Mouse (Mus musculus): ENCODE measurements around the gene Cry2. TPM values are rescaled to one million over a fixed set of nuclear protein-coding genes. Genes with fewer than 3 reads are reported as not detected.

Gene Cry2
- total and polyA plus RNA-seq, 3 experiments, result 12.7 to 29.3 (median 19.1) TPM

DNA sequence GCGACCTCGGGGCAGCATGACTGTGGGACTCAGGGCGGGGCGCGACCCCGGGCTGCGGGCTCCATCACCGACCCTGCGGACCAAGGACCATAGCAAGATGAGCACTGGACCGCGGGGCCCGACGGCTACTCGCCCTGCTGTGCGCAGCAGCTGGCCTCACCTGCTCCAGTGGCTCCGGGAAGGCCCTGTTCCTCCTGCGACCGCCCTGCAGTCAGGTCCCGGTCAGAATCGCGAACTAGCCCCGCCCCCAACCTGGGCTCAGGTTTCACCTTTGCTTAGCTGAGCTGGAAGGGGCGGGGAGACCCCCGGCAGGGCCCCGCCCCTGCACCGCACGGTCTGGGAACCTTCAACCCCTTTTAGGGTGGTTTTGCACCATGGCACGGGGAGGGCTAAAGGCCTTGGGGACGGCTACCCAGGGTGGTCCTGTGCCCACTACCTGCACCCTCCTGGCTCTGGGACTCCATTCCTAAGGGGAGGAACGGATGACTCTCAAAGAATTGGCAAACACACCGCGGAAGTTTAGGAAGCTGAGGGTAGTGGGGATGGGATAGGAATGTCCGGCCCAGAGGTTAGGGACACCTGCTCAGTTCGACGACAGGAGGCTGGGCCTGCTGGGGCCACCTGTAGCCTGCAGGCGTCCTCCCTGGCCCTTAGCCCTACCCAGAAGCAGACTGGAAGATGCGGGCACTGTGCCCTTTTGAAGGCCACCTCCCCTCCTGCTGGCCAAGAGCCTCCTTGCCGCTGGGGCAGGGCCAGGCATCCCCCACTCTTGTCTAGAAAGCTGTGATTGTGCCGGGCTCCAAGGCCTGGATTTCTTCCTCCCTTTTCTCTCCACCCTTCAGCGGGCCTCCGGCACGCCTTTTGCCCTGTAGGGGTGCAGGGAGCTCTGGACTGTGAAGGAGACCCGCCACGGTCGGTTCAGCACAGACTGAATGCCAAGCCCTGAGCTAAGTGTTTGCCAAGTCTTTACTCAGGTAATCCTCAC, 62.7 kb downstream of the Cry2 start:
- H3K79me2 ChIP-seq (replicated peaks; ENCODE audit: control insufficient read depth, insufficient read depth, low read length), result no peaks in the 10 kb centered on the region
- H3K4me3 ChIP-seq, result peak overlapping the region; percentile 34; the same call in 1 of the 2 replicates
- peaks cover 5% of the 10 kb centered on the region for H3K4me1 ChIP-seq (ENCODE audit: control insufficient read depth, insufficient read depth, low read length)
- H3K36me3 ChIP-seq (ENCODE audit: control insufficient read depth, insufficient read depth, low read length), result no peaks in the 10 kb centered on the region
- 10% methylated on average over 45 of the region's 45 CpGs for WGBS
- no peak overlapping the region for H3K27ac ChIP-seq
- intact Hi-C loops (cut with DNase I), result no loop called here
- peak overlapping the region; percentile 35; the same call in 1 of the 2 replicates for H3K9ac ChIP-seq (ENCODE audit: low read depth, low read length)
- TF ChIP-seq CTCF (IDR thresholded peaks at IDR 0.05) (no peak), EP300 (IDR thresholded peaks at IDR 0.05; ENCODE audit: insufficient read depth, low read depth, low read length) (no peak), POLR2A (IDR thresholded peaks at IDR 0.05; ENCODE audit: insufficient read depth, low read depth, low read length) (no peak)
- H3K27me3 ChIP-seq (ENCODE audit: control insufficient read depth, insufficient read depth, low read length), result peaks cover 11% of the 10 kb centered on the region
- no peak for DNase-seq

GRCm38 (mm10) chr2:92370375-92370774, 63.5 kb downstream of the Cry2 start:
- Histone ChIP-seq H3K27ac (no peak overlapping the region), H3K79me2 (replicated peaks; ENCODE audit: control insufficient read depth, insufficient read depth, low read length) (no peaks in the 10 kb centered on the region), H3K4me3 (peak overlapping the region; percentile 34; the same call in 1 of the 2 replicates), H3K36me3 (ENCODE audit: control insufficient read depth, insufficient read depth, low read length) (no peaks in the 10 kb centered on the region), H3K9ac (ENCODE audit: low read depth, low read length) (peak overlapping the region; percentile 35; the same call in 1 of the 2 replicates), H3K4me1 (ENCODE audit: control insufficient read depth, insufficient read depth, low read length) (peaks cover 3% of the 10 kb centered on the region), H3K27me3 (ENCODE audit: control insufficient read depth, insufficient read depth, low read length) (peaks cover 11% of the 10 kb centered on the region)
- WGBS, result 16% methylated on average over 19 of the region's 19 CpGs
- DNase-seq, result no peak
- TF ChIP-seq CTCF (IDR thresholded peaks at IDR 0.05) (no peak), POLR2A (IDR thresholded peaks at IDR 0.05; ENCODE audit: insufficient read depth, low read depth, low read length) (no peak), EP300 (IDR thresholded peaks at IDR 0.05; ENCODE audit: insufficient read depth, low read depth, low read length) (no peak)
- intact Hi-C loops (cut with DNase I), result no loop called here

- Histone ChIP-seq H3K9ac (ENCODE audit: low read depth, low read length) (no peak overlapping the region), H3K27me3 (ENCODE audit: control insufficient read depth, insufficient read depth, low read length) (peaks cover 11% of the 10 kb centered on the region), H3K79me2 (replicated peaks; ENCODE audit: control insufficient read depth, insufficient read depth, low read length) (no peaks in the 10 kb centered on the region), H3K36me3 (ENCODE audit: control insufficient read depth, insufficient read depth, low read length) (no peaks in the 10 kb centered on the region), H3K27ac (no peak overlapping the region), H3K4me3 (no peak overlapping the region), H3K4me1 (ENCODE audit: control insufficient read depth, insufficient read depth, low read length) (no peaks in the 10 kb centered on the region)
- intact Hi-C loops (cut with DNase I), result no loop called here
- TF ChIP-seq POLR2A (IDR thresholded peaks at IDR 0.05; ENCODE audit: insufficient read depth, low read depth, low read length) (no peak), CTCF (IDR thresholded peaks at IDR 0.05) (no peak), EP300 (IDR thresholded peaks at IDR 0.05; ENCODE audit: insufficient read depth, low read depth, low read length) (no peak)
- DNase-seq, result no peak
- WGBS, result 27% methylated on average over 20 of the region's 20 CpGs
These were observed 66.3 kb downstream of the Cry2 start for GRCm38 (mm10) chr2:92367383-92368029.

DNA sequence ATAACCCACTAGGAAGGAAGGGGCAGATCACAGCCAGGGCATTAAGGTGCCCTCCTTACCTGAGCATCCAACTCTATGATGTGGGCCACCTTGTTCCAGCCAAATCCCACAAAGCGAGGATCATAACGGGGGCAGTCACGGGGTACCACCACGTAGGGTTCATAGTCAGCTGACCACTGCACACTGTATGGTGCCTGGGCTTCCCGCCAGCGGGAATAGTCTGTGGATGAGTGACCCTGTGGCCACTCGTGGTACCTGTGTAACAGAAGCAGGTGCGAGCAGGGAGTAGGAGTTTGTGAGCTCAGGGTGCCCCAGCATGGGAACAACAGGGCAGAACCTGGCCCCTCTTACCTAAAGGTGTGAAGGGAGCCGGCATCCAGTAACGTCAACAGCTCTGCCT, 68.3 kb downstream of the Cry2 start:
- Histone ChIP-seq H3K36me3 (ENCODE audit: control insufficient read depth, insufficient read depth, low read length) (no peaks in the 10 kb centered on the region), H3K4me1 (ENCODE audit: control insufficient read depth, insufficient read depth, low read length) (no peaks in the 10 kb centered on the region), H3K27me3 (ENCODE audit: control insufficient read depth, insufficient read depth, low read length) (peaks cover 5% of the 10 kb centered on the region; the same call in 1 of the 2 replicates), H3K4me3 (no peak overlapping the region), H3K9ac (ENCODE audit: low read depth, low read length) (no peak overlapping the region), H3K27ac (no peak overlapping the region), H3K79me2 (replicated peaks; ENCODE audit: control insufficient read depth, insufficient read depth, low read length) (no peaks in the 10 kb centered on the region)
- intact Hi-C loops (cut with DNase I), result no loop called here
- no peak for TF ChIP-seq CTCF (IDR thresholded peaks at IDR 0.05)
- no peak for TF ChIP-seq POLR2A (IDR thresholded peaks at IDR 0.05; ENCODE audit: insufficient read depth, low read depth, low read length)
- no peak for TF ChIP-seq EP300 (IDR thresholded peaks at IDR 0.05; ENCODE audit: insufficient read depth, low read depth, low read length)
- WGBS, result 86% methylated on average over 10 of the region's 10 CpGs
- DNase-seq, result no peak

DNA sequence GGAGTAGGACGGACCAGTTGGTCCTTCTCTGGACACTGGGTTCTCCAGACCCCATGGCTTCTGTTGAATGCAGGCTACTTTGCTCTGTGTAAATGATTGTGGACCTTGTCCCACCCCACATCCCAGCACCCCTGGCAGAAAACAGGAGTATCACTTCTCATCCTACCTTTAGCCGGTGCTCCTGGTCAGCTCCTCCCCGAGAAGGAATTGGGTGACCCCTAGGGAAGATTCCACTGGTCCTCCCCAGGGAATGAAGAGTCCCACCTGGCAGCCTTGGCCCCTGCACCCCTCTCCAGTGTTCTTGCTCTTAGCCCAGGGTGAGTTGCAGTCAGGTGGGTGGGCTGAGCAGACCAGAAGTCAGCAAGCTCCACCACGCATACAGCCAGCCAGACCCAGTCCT, 69.8 kb downstream of the Cry2 start:
- no peak for TF ChIP-seq POLR2A (IDR thresholded peaks at IDR 0.05; ENCODE audit: insufficient read depth, low read depth, low read length)
- TF ChIP-seq CTCF (IDR thresholded peaks at IDR 0.05), result no peak
- no peak for TF ChIP-seq EP300 (IDR thresholded peaks at IDR 0.05; ENCODE audit: insufficient read depth, low read depth, low read length)
- 94% methylated on average over 4 of the region's 4 CpGs for WGBS
- intact Hi-C loops (cut with DNase I), result no loop called here

More for the DNA sequence above, 69.8 kb downstream of the Cry2 start:
- Histone ChIP-seq H3K27ac (no peak overlapping the region), H3K27me3 (ENCODE audit: control insufficient read depth, insufficient read depth, low read length) (no peaks in the 10 kb centered on the region), H3K4me1 (ENCODE audit: control insufficient read depth, insufficient read depth, low read length) (no peaks in the 10 kb centered on the region), H3K9ac (ENCODE audit: low read depth, low read length) (no peak overlapping the region), H3K79me2 (replicated peaks; ENCODE audit: control insufficient read depth, insufficient read depth, low read length) (no peaks in the 10 kb centered on the region), H3K4me3 (no peak overlapping the region), H3K36me3 (ENCODE audit: control insufficient read depth, insufficient read depth, low read length) (no peaks in the 10 kb centered on the region)
- no peak for DNase-seq
